Mouse (Mus musculus) liver, embryonic 16.5 days (tissue): Measurements from ENCODE around the gene Akap8l. TPM values are rescaled to one million over a fixed set of nuclear protein-coding genes. Genes with fewer than 3 reads are reported as not detected.

ENCODE experiments used
- ATAC-seq: fragments of 200-750 bp; cut with Nextera tagmentation; 2 replicates; pipeline ENCODE4 v1.8.0; 2017; ENCODE audit warnings: low read depth, mild to moderate bottlenecking, moderate number of reproducible peaks, moderate library complexity
- H3K27ac ChIP-seq: fragments of 300-500 bp; sonication (generic); 2 replicates; pipeline ENCODE4 v1.5.1; 2014; ENCODE audit warnings: mild to moderate bottlenecking, low read length
- H3K27me3 ChIP-seq: fragments of 300-500 bp; sonication (generic); 2 replicates; pipeline ENCODE4 v1.6.1; 2014; ENCODE audit warnings: low read depth, low read length, mixed read lengths; ENCODE audit not compliant: control insufficient read depth, insufficient read depth
- H3K36me3 ChIP-seq: fragments of 300-500 bp; sonication (generic); 2 replicates; pipeline ENCODE4 v1.6.1; 2014; ENCODE audit warnings: mild to moderate bottlenecking; ENCODE audit not compliant: control insufficient read depth, insufficient read depth
- H3K4me1 ChIP-seq: fragments of 300-500 bp; sonication (generic); 2 replicates; pipeline ENCODE4 v1.6.1; 2014; ENCODE audit warnings: low read depth, low read length, mixed read lengths; ENCODE audit not compliant: control insufficient read depth
- H3K4me2 ChIP-seq: fragments of 300-500 bp; sonication (generic); 2 replicates; pipeline ENCODE4 v1.6.1; 2014; ENCODE audit warnings: low read depth, low read length, mixed read lengths
- H3K4me3 ChIP-seq: fragments of 300-500 bp; sonication (generic); 2 replicates; pipeline ENCODE4 v1.5.1; 2014; ENCODE audit warnings: low read depth, mild to moderate bottlenecking, low read length
- H3K9ac ChIP-seq: fragments of 300-500 bp; sonication (generic); 2 replicates; pipeline ENCODE4 v1.6.1; 2014; ENCODE audit warnings: low read depth, low read length
- H3K9me3 ChIP-seq: fragments of 300-500 bp; sonication (generic); replicated peaks from 2 replicates; pipeline ENCODE4 v1.6.1; 2016; ENCODE audit warnings: low read length; ENCODE audit not compliant: control insufficient read depth
- WGBS: fragments of 180-500 bp; shearing (Covaris S2); extraction: QIAGEN DNeasy Blood & Tissue Kit; methylation state at CpG from one replicate; pipeline ENCODE4 v1.1.7; 2014; ENCODE audit not compliant: insufficient replicate concordance; 5-methylcytosine and 5-hydroxymethylcytosine counted together
- polyA plus RNA-seq: library from polyadenylated mRNA; unstranded; fragments of >200 nt; fragmentation: Nextera tagmentation; extraction: Ambion mirVana; gene quantifications from 2 replicates; pipeline ENCODE4 v1.2.1, GENCODE M21; 2015

Gene Akap8l
- polyA plus RNA-seq, 1 experiment from 2014 or later = 42.2 TPM

- peaks cover 43% of the 10 kb centered on the region for H3K4me1 ChIP-seq
These were observed 13.5 kb upstream of the Akap8l start for GRCm38 (mm10) chr17:32363821-32364301.

GRCm38 (mm10) chr17:32362686-32363085 lies 12.3 kb upstream of the Akap8l start:
- H3K9me3 ChIP-seq = no peaks in the 10 kb centered on the region
- WGBS = 65% methylated on average over 4 of the region's 4 CpGs
- H3K27ac ChIP-seq = no peak overlapping the region
- peak overlapping the region; percentile 88; the same call in 1 of the 2 replicates for H3K4me3 ChIP-seq
- no peak for ATAC-seq
- H3K4me1 ChIP-seq = peaks cover 33% of the 10 kb centered on the region
- peak overlapping the region; percentile 68 for H3K4me2 ChIP-seq
- no peak overlapping the region for H3K9ac ChIP-seq
- H3K36me3 ChIP-seq = peaks cover 29% of the 10 kb centered on the region
- H3K27me3 ChIP-seq = no peaks in the 10 kb centered on the region

More at GRCm38 (mm10) chr17:32363821-32364301, 13.5 kb upstream of the Akap8l start:
- Histone ChIP-seq H3K4me2 (peak overlapping the region; percentile 68), H3K9me3 (no peaks in the 10 kb centered on the region), H3K4me3 (peak overlapping the region; percentile 88), H3K9ac (peak overlapping the region; percentile 87), H3K36me3 (peaks cover 19% of the 10 kb centered on the region), H3K27me3 (no peaks in the 10 kb centered on the region), H3K27ac (peak overlapping the region; percentile 27; the same call in 1 of the 2 replicates)
- peak; percentile 28 for ATAC-seq
- under 1% methylated on average over 40 of the region's 50 CpGs for WGBS

- H3K9ac ChIP-seq = no peak overlapping the region
- no peaks in the 10 kb centered on the region for H3K9me3 ChIP-seq
- no peak overlapping the region for H3K4me2 ChIP-seq
- no peak overlapping the region for H3K4me3 ChIP-seq
- H3K27me3 ChIP-seq = no peaks in the 10 kb centered on the region
- H3K36me3 ChIP-seq = peaks cover 56% of the 10 kb centered on the region
- H3K4me1 ChIP-seq = peaks cover 18% of the 10 kb centered on the region
- ATAC-seq = no peak
- WGBS = 87% methylated on average over 18 of the region's 18 CpGs
- no peak overlapping the region for H3K27ac ChIP-seq
These were observed 9.5 kb upstream of the Akap8l start for GRCm38 (mm10) chr17:32359928-32360327.

GRCm38 (mm10) chr17:32358943-32359340 lies 8.5 kb upstream of the Akap8l start:
- Histone ChIP-seq H3K27ac (no peak overlapping the region), H3K9me3 (no peaks in the 10 kb centered on the region), H3K4me1 (peaks cover 13% of the 10 kb centered on the region), H3K4me2 (no peak overlapping the region), H3K36me3 (peaks cover 61% of the 10 kb centered on the region), H3K4me3 (no peak overlapping the region), H3K9ac (no peak overlapping the region), H3K27me3 (no peaks in the 10 kb centered on the region)
- no peak for ATAC-seq
- WGBS = 76% methylated on average over 6 of the region's 6 CpGs

DNA sequence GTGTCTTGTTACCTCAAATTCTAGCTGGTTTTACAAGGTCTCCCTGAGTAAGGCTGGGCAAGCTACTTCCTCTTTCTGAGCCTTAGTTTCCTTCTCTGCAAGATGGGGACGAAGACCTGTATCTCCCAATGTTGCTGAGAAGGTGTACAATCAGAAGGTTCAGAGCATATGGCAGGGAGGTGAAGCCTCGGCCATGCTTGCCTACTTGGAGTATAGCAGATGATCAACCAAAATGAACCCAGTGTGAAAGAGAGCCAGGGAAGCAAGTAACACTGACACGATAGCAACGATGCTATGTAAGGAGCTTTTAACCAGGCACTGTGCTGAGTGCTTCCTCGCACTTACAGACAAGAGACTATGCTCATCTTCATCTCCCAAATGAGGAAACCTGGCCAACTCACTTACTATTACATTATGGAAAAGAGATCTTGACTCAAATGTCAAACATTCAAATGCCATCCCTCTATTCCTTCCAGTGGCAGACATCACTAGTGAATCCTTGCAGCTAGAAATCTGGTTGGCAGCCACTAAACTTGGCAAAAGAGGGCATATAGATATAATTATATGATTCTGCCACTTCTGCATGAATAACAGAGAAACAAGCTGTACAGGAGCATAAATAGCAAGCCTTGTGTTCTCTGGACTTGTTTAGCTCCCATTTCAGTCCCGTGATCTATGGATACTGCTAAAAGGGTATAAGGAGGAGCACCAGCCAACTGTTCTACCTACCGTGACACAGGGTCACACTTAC lies 8.0 kb upstream of the Akap8l start:
- no peak overlapping the region for H3K4me2 ChIP-seq
- no peaks in the 10 kb centered on the region for H3K27me3 ChIP-seq
- H3K4me3 ChIP-seq = no peak overlapping the region
- ATAC-seq = no peak
- peaks cover 61% of the 10 kb centered on the region for H3K36me3 ChIP-seq
- H3K9me3 ChIP-seq = no peaks in the 10 kb centered on the region
- H3K27ac ChIP-seq = no peak overlapping the region
- H3K4me1 ChIP-seq = peaks cover 10% of the 10 kb centered on the region
- H3K9ac ChIP-seq = no peak overlapping the region
- WGBS = 78% methylated on average over 7 of the region's 7 CpGs

DNA sequence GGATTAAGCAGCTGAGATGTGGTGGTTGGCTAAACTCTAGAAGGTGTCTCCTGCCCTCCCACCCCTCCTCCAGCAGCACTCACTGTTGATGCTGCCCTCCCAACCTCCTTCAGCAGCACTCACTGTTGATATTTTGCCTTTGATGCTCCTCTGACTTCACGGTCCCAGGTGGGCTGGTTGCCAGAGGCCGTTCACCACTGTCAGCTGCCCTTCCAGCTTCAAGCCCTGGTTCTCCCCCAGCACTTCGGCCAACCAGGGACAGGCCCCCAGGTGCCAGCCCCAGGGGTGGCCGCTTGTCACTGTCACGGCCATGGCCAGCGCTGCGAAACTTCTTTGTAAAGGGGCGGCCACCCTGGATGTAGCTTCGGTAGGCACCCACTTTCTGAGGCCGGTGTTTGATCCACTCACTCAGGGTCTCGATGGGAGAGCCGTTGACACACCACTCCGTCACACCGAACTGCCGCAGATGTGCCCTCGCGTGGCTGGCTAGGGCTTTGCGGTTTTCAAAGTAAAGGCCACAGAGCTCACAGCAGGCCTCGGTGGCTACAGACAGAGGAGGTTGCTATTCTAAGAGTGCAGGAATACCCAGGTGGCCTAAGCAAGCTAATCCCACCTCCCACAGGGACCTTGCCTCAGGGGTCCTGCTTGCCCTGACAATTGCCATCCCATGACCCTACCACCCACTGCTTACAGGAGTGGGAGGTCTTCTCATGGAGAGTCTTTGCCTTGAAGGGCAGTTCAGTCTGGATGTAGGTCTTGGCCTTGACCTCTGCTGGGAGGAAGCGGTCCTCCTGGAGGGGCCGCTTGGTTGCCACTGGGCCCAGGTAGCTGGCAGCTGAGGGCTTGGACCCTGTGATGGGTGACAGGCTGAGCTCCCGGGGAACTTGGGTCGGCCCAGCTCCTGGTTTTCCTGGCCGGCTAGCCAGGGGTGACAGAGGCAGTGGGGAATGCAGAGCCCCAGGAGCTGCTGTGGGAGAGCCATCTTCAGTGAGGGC lies 6.7 kb upstream of the Akap8l start:
- Histone ChIP-seq H3K27ac (no peak overlapping the region), H3K9me3 (no peaks in the 10 kb centered on the region), H3K4me2 (no peak overlapping the region), H3K4me3 (no peak overlapping the region), H3K9ac (no peak overlapping the region), H3K36me3 (peaks cover 61% of the 10 kb centered on the region), H3K27me3 (no peaks in the 10 kb centered on the region), H3K4me1 (no peaks in the 10 kb centered on the region; the same call in 1 of the 2 replicates)
- WGBS = 87% methylated on average over 24 of the region's 24 CpGs
- ATAC-seq = no peak

DNA sequence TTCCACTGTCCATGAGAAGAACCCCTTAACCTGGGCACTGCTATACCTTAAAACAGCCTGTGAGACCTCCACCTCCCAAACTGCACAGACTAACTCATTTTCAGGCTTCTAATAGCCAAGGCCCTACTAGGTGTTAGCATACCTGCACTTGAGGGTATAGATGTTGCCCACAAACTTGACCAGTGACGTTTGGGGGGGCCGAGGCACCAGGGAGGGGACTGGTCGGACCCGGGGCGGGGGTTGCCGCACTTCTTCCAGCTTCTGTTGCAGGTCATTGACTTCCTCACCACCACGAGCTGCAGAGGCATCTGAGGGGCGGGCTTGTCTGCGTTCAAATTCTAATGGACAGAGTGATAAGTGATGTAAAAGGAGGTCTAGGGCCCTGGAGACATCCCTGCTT lies 5.9 kb upstream of the Akap8l start:
- Histone ChIP-seq H3K4me3 (no peak overlapping the region), H3K9ac (no peak overlapping the region), H3K36me3 (peaks cover 58% of the 10 kb centered on the region), H3K4me2 (no peak overlapping the region), H3K4me1 (peaks cover under 1% of the 10 kb centered on the region), H3K27ac (no peak overlapping the region), H3K9me3 (no peaks in the 10 kb centered on the region), H3K27me3 (no peaks in the 10 kb centered on the region)
- no peak for ATAC-seq
- 84% methylated on average over 9 of the region's 9 CpGs for WGBS

- ATAC-seq = no peak
- no peaks in the 10 kb centered on the region for H3K9me3 ChIP-seq
- WGBS = 79% methylated on average over 6 of the region's 6 CpGs
- H3K9ac ChIP-seq = no peak overlapping the region
- peaks cover 5% of the 10 kb centered on the region for H3K4me1 ChIP-seq
- H3K36me3 ChIP-seq = peaks cover 52% of the 10 kb centered on the region
- no peak overlapping the region for H3K4me3 ChIP-seq
- H3K4me2 ChIP-seq = no peak overlapping the region
- H3K27me3 ChIP-seq = no peaks in the 10 kb centered on the region
- no peak overlapping the region for H3K27ac ChIP-seq
These were observed 4.6 kb upstream of the Akap8l start for GRCm38 (mm10) chr17:32355031-32355430.
